Mouse (Mus musculus): Measurements from ENCODE around the gene Mus81.
"Not testable (repeated sequence)": the region's sequence is repeated elsewhere in the genome, so short reads cannot be mapped to it uniquely, and the experiment has no call there.

The Mus81 gene

GRCm38 (mm10) chr19:5487768-5488550 is at the start of gene Mus81:
TSS of gene Mus81 (minus strand) at chr19:5488402.
- peak; percentile 96 for DNase-seq (ENCODE audit: extremely low spot score, low spot score)

DNA sequence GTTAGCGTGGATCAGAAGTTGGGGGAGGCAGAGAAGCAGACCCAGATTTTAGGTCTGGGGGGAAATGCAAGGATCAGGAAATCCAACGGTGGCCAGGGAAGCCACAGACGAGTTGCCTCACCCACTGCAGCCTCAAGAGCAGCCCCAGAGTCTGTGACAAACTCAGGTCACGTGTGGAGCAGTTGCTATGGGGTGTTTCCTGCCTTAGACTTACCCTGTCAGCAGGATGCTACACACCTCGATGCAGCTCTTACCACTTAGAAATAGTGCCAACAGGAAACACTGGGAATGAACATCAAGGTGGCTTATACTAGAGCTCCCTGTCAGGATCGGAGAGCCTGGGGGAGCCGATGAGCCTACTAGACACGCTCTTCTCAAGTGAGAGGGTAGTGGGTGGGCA is 44.3 kb upstream of the Mus81 start:
- DNase-seq (ENCODE audit: extremely low spot score, low spot score) = no peak

DNA sequence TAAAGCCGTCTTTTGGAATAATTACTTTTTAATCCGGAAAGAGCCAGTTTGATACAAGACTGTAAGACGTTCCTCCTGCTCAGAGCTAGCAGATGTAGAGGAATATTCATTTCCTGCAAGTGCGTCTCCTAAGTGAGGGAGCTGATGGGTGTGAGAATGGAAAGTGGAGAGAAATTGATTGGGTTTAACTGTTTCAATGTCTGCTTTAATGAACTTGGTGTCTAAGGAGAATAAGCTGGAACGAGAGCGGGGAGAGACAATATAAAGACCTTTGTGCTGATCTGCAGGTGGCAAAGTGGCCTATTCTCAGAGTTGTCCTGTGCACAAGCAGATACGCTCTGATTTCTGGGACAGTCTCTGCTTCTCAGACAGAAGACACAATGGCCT is 41.9 kb upstream of the Mus81 start:
- no peak for DNase-seq (ENCODE audit: extremely low spot score, low spot score)

- DNase-seq (ENCODE audit: extremely low spot score, low spot score) = peak; percentile 98
Measured at GRCm38 (mm10) chr19:5529325-5530137, 41.3 kb upstream of the Mus81 start.

- DNase-seq (ENCODE audit: extremely low spot score, low spot score) = no peak
Measured at GRCm38 (mm10) chr19:5525204-5525603, 37.0 kb upstream of the Mus81 start.

DNA sequence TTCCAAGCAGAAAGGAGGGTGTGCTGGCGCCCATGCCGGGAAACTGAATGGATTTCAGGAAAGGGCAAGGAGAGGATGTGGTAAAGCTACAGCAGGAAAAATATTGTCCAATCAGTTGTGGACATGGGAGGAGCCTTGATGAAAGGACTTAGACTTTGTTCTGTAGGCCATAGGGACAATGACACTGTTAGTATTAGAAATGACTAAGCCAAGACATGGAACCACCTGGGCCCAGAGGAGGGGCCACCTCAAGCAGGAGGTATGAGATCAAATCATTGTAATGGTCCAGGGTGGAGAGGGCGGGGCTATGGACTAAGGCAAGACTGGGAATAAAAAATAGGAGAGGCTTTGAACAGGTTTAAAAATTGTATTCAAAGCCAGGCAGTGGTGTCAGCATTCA is 30.5 kb upstream of the Mus81 start:
- no peak for DNase-seq (ENCODE audit: extremely low spot score, low spot score)

- DNase-seq (ENCODE audit: extremely low spot score, low spot score) = no peak
Measured at GRCm38 (mm10) chr19:5516906-5517505, 28.8 kb upstream of the Mus81 start.

GRCm38 (mm10) chr19:5515840-5516777 is 27.9 kb upstream of the Mus81 start:
- no peak for DNase-seq (ENCODE audit: extremely low spot score, low spot score)

- no peak for DNase-seq (ENCODE audit: extremely low spot score, low spot score)
Measured at GRCm38 (mm10) chr19:5513005-5513349, 24.8 kb upstream of the Mus81 start.

DNA sequence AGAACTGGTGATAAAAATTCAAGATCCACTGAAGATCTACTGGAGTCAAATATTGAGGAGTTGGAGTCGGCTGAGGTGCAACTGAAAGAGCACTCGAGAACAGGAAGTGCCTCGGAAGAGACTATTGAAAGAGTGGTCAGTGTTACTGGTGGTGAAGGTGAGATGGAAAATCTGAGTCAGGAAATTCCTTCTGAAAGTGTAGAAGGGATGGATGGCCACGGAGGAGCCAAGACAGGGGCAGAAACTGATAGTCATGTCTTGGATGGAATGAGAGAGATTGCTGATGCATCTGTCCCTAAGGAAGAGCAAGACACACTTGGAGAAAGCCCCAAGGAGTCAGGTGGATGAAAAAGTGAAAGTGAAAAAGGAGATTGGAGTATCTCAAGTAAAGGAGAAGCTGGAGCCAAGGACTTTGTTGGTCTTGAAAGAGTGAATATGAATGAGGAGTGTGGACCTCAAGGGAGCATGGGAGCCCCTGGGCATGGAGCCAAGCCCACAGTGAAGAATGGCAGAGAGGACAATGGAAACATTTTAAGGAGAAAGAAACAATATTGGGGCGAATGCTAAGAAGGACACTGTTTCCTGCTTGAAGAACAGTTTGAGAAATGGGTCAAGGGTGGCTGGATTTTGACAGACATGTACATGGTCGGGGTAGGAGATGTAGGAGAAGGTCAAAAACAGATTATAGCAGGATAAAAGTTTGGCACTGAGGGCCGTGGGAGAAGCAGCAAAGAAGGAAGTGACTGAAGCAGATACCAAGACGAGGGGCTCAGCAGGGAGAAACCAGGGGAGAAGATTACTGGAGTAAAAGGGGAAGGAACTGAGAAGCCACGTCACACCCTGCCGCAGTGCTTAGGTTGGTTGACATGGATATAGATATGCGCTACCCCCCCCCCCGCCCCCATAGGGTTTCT is 24.1 kb upstream of the Mus81 start:
- DNase-seq (ENCODE audit: extremely low spot score, low spot score) = no peak

DNA sequence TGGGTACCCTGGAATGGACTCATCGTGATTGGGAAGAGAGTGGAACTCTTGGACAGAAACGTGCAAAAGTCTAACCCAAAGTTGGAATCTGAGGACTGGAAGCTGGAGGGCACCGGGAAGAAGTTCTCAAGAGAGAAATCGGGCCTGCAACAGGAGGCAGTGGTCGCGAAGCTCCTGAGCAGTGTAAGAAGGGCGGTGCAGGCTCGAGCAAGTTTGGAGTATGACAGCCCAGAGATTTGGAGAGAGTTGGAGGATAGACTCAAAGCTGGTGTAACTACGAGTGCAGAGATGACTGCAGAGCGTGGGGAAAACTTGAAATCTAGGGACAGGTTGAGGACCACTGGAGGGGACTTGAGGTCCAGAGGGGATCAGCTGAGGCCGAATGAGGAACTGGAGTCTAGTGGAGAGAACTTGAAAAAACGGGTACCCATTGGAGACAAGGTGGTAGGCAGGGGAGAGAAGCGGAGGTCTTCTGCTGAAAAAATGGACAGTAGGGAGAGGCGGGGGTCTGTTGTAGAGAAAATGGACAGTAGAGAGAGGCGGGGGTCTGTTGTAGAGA is 23.0 kb upstream of the Mus81 start:
- DNase-seq (ENCODE audit: extremely low spot score, low spot score) = no peak

- DNase-seq (ENCODE audit: extremely low spot score, low spot score) = peak; percentile 94
Measured at GRCm38 (mm10) chr19:5510031-5511026, 22.1 kb upstream of the Mus81 start, which contains the start of gene Snx32. TSS of gene Snx32 (minus strand) at chr19:5510538.

- DNase-seq (ENCODE audit: extremely low spot score, low spot score) = no peak
Measured at GRCm38 (mm10) chr19:5503687-5504086, 15.5 kb upstream of the Mus81 start, which contains the start of gene 1700020D05Rik. TSS of gene 1700020D05Rik (minus strand) at chr19:5503787.

GRCm38 (mm10) chr19:5500330-5500875 is 12.2 kb upstream of the Mus81 start:
- no peak for DNase-seq (ENCODE audit: extremely low spot score, low spot score)

DNA sequence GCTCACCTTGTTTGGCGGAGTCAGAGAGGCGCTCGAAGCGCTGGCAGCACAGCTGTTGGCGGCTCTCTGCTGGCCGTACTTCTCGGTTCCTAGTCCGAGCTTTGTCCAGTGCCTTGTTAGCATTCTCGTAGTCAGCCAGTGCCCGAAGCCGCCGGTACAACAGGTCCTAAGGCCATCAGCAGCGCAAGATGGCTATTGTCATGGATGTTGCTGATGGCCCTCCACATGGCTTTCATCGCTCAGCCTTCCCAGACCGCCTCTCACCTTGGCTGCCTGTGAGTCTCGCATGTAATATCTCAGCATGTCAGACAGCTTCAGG is 7.8 kb upstream of the Mus81 start:
- DNase-seq (ENCODE audit: extremely low spot score, low spot score) = no peak

DNA sequence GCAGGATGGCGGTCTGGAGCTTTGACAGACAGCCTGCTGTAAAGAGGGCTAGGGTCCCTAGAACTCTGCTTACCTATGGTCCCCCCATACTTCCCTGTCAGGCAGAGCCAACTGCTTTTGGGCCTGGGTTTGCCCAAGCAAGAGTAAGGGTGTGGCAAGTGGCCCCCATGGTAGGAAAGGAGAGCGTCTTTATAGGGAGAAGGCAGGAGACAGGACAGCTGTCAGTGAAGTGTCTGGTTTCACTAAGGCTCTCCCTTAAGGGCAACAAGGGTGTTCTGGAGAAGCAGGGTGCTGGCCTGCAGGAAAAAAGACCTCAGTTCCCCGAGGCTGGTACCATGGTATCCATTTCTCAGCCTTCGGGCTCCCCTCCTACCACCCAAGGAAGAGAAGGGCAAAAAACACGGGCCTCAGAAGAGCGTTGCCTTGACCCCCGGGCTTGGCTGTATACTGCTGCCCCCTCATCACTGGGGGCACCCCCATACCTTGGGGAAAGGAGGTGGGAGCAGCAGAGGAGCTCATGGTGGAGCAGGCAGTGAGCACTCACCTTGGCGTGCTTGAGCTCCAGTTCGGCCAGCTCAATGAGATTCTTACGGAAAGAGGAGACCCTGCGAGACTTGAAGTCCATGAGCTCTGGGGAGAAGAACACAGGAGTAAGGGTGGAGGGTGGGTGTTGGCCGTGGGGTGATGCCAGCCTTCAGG is 7.3 kb upstream of the Mus81 start:
- no peak for DNase-seq (ENCODE audit: extremely low spot score, low spot score)

GRCm38 (mm10) chr19:5494314-5494713 is 6.1 kb upstream of the Mus81 start:
- no peak for DNase-seq (ENCODE audit: extremely low spot score, low spot score)

GRCm38 (mm10) chr19:5493301-5493721 is 5.1 kb upstream of the Mus81 start:
- not testable (repeated sequence) for DNase-seq (ENCODE audit: extremely low spot score, low spot score)
